Mouse (Mus musculus): ENCODE results near the gene Dgkg. TPM values are rescaled to one million over a fixed set of nuclear protein-coding genes. Genes with fewer than 3 reads are reported as not detected.

Dgkg gene
- polyA plus RNA-seq, 1 experiment from 2014 or later: 1.5 TPM

DNA sequence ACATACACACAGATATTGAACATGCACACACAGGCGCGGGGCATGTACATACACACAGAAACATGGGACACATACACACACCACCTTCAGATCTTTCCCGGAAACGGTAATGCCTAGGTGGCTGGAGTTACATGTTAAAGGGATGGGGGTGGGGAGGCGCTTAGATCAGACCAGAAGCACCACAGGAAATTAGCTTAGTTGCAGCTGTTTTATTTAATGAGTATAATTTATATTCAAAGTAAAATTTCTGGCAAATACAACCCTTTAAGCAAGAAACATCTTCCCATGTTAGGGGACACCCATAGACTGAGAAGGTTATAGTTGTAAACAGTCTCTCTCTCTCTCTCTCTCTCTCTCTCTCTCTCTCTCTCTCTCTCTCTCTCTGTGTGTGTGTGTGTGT is 1.8 kb downstream of the Dgkg start:
- Histone ChIP-seq H3K4me3 (ENCODE audit: low read depth, low read length) (no peak overlapping the region), H3K4me1 (ENCODE audit: control insufficient read depth, low read depth, low read length) (no peaks in the 10 kb centered on the region), H3K9ac (ENCODE audit: low read depth, low read length) (no peak overlapping the region), H3K27ac (ENCODE audit: low read length) (no peak overlapping the region; the same call in 1 of the 2 replicates), H3K9me3 (replicated peaks; ENCODE audit: control insufficient read depth, low read length) (no peaks in the 10 kb centered on the region), H3K27me3 (ENCODE audit: control insufficient read depth, insufficient read depth, low read depth, low read length) (peaks cover 13% of the 10 kb centered on the region), H3K4me2 (ENCODE audit: low read depth, low read length) (no peak overlapping the region), H3K36me3 (ENCODE audit: control insufficient read depth, insufficient read depth) (no peaks in the 10 kb centered on the region)
- no peak for ATAC-seq (ENCODE audit: low read depth)
- WGBS (ENCODE audit: insufficient replicate concordance): 37% methylated on average over 5 of the region's 5 CpGs

DNA sequence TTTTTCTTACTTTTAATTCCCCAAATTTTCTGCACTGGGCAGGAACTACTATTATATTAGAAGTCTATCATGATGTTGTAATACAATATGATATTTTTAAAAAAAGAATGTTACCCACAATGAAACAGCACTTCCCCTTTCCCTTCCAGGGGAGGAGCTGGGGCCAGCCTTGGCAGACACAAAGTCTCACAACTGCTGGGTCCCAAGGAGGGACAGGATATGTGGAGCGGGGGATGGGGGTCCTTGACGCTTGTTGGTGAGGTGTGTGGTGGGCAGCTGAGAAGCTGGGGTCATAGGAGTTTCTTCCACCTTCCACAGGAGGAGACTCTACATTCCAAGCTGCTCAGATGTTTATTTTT is 2.6 kb downstream of the Dgkg start:
- Histone ChIP-seq H3K36me3 (ENCODE audit: control insufficient read depth, insufficient read depth) (no peaks in the 10 kb centered on the region), H3K27me3 (ENCODE audit: control insufficient read depth, insufficient read depth, low read depth, low read length) (peaks cover 13% of the 10 kb centered on the region), H3K27ac (ENCODE audit: low read length) (peak overlapping the region; percentile 34; the same call in 1 of the 2 replicates), H3K4me1 (ENCODE audit: control insufficient read depth, low read depth, low read length) (no peaks in the 10 kb centered on the region), H3K9ac (ENCODE audit: low read depth, low read length) (no peak overlapping the region), H3K4me2 (ENCODE audit: low read depth, low read length) (no peak overlapping the region), H3K9me3 (replicated peaks; ENCODE audit: control insufficient read depth, low read length) (no peaks in the 10 kb centered on the region), H3K4me3 (ENCODE audit: low read depth, low read length) (no peak overlapping the region)
- 9% methylated on average over 2 of the region's 2 CpGs for WGBS (ENCODE audit: insufficient replicate concordance)
- no peak for ATAC-seq (ENCODE audit: low read depth)

DNA sequence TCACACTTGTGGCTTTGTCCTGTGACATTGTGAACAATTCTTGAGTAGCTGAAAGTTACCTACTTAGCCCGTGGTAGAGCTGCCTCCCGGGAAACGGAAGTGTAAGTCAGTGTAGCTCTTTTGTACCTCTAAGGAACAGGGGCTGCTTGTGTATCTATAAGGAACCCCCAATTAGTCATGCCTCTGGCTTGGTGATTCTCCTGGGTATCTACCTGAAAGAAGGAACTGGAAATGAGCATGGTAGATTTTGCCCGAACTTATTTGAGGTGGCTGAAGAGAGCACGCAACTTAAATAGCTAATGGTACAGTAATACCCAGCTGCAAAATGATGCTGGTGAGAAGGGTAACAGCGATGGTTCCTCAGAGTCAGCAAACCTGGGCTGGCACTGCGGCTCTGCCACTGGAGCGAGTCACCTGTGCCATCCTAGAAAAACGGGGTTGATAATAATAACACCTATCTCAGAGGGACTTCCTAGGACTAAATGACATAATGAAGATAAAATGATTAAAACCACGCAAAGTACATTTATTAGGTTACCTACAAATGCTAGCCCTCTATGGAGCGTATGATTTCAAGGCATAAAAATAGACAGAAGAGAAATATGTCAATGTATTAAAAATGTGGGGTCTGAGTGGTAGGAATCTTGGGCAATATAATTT is 3.1 kb downstream of the Dgkg start:
- H3K4me3 ChIP-seq (ENCODE audit: low read depth, low read length): no peak overlapping the region
- H3K4me1 ChIP-seq (ENCODE audit: control insufficient read depth, low read depth, low read length): no peaks in the 10 kb centered on the region
- no peak overlapping the region for H3K9ac ChIP-seq (ENCODE audit: low read depth, low read length)
- WGBS (ENCODE audit: insufficient replicate concordance): 55% methylated on average over 11 of the region's 11 CpGs
- no peak overlapping the region for H3K4me2 ChIP-seq (ENCODE audit: low read depth, low read length)
- H3K9me3 ChIP-seq (replicated peaks; ENCODE audit: control insufficient read depth, low read length): no peaks in the 10 kb centered on the region
- no peaks in the 10 kb centered on the region for H3K36me3 ChIP-seq (ENCODE audit: control insufficient read depth, insufficient read depth)
- ATAC-seq (ENCODE audit: low read depth): no peak
- H3K27me3 ChIP-seq (ENCODE audit: control insufficient read depth, insufficient read depth, low read depth, low read length): peaks cover 13% of the 10 kb centered on the region
- H3K27ac ChIP-seq (ENCODE audit: low read length): no peak overlapping the region

DNA sequence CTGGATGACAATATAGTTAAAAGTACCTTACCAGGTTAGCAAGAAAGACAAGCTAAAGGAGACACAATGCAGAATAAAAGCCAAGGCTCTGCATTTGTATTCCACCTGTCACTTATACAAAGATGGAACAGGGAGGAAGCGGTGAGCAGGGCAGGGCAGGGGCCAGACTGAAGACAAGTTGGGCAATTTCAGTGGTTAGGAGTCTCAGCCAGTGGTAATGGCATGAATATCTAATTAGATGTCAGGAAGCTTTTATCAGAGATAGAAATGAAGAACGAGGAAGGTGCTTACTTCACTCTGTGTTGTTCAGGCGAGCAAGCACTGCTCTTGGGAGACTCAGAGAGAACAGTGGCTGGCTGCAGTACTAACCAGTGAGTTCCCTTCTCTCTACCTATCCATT is 5.8 kb downstream of the Dgkg start:
- H3K4me1 ChIP-seq (ENCODE audit: control insufficient read depth, low read depth, low read length): no peaks in the 10 kb centered on the region
- no peak for ATAC-seq (ENCODE audit: low read depth)
- WGBS (ENCODE audit: insufficient replicate concordance): 29% methylated on average over 3 of the region's 3 CpGs
- no peaks in the 10 kb centered on the region for H3K36me3 ChIP-seq (ENCODE audit: control insufficient read depth, insufficient read depth)
- H3K27ac ChIP-seq (ENCODE audit: low read length): no peak overlapping the region
- H3K4me3 ChIP-seq (ENCODE audit: low read depth, low read length): no peak overlapping the region
- no peak overlapping the region for H3K9ac ChIP-seq (ENCODE audit: low read depth, low read length)
- H3K27me3 ChIP-seq (ENCODE audit: control insufficient read depth, insufficient read depth, low read depth, low read length): peaks cover 2% of the 10 kb centered on the region; the same call in 1 of the 2 replicates
- no peak overlapping the region for H3K4me2 ChIP-seq (ENCODE audit: low read depth, low read length)
- no peaks in the 10 kb centered on the region for H3K9me3 ChIP-seq (replicated peaks; ENCODE audit: control insufficient read depth, low read length)

DNA sequence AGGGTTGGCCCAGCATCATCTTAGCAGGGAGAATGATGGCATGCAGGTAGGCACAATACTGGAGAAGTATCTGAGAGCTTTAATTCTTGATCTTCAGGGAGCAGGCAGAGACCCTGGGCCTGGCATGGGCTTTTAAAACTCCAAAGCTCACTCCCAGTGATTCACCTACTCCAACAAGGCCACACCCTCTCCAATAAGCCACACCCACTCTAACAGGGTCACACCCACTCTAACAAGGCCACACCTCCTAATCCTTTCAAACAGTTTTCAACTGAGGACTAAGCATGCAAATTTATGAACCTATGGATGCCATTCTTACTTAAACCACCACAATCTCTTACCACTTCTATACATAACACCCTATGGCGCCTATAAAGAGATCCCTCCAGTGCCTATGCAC is 11.8 kb downstream of the Dgkg start:
- 61% methylated on average over 1 of the region's 1 CpGs for WGBS (ENCODE audit: insufficient replicate concordance)
- no peak overlapping the region for H3K27ac ChIP-seq (ENCODE audit: low read length)
- no peak overlapping the region for H3K4me3 ChIP-seq (ENCODE audit: low read depth, low read length)
- ATAC-seq (ENCODE audit: low read depth): no peak
- no peaks in the 10 kb centered on the region for H3K9me3 ChIP-seq (replicated peaks; ENCODE audit: control insufficient read depth, low read length)
- H3K9ac ChIP-seq (ENCODE audit: low read depth, low read length): no peak overlapping the region
- no peaks in the 10 kb centered on the region for H3K27me3 ChIP-seq (ENCODE audit: control insufficient read depth, insufficient read depth, low read depth, low read length)
- H3K4me2 ChIP-seq (ENCODE audit: low read depth, low read length): no peak overlapping the region
- H3K4me1 ChIP-seq (ENCODE audit: control insufficient read depth, low read depth, low read length): no peaks in the 10 kb centered on the region
- no peaks in the 10 kb centered on the region for H3K36me3 ChIP-seq (ENCODE audit: control insufficient read depth, insufficient read depth)

DNA sequence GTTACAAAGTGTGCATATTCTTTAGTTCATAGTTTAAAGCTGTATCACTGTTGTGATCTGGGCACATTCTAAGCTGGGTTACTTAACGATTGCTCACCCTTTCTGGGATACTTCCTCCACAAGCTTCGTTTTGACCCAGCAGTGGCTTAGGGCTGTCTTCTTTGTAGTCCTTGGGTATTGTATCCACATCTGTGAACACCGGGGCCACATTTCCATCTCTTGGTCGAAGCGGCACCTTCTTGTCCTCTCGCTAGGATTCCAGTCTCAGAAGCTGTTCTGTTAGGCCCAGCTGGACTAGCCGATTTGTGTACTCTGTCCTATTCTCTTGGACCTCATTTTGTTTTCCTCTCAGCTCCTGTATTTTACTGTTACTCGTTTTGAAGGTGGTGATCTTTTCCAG is 13.6 kb downstream of the Dgkg start:
- Histone ChIP-seq H3K4me3 (ENCODE audit: low read depth, low read length) (no peak overlapping the region), H3K4me2 (ENCODE audit: low read depth, low read length) (no peak overlapping the region), H3K36me3 (ENCODE audit: control insufficient read depth, insufficient read depth) (no peaks in the 10 kb centered on the region), H3K9ac (ENCODE audit: low read depth, low read length) (no peak overlapping the region), H3K27ac (ENCODE audit: low read length) (no peak overlapping the region), H3K9me3 (replicated peaks; ENCODE audit: control insufficient read depth, low read length) (no peaks in the 10 kb centered on the region), H3K27me3 (ENCODE audit: control insufficient read depth, insufficient read depth, low read depth, low read length) (no peaks in the 10 kb centered on the region), H3K4me1 (ENCODE audit: control insufficient read depth, low read depth, low read length) (no peaks in the 10 kb centered on the region)
- WGBS (ENCODE audit: insufficient replicate concordance): 54% methylated on average over 8 of the region's 8 CpGs
- no peak for ATAC-seq (ENCODE audit: low read depth)

DNA sequence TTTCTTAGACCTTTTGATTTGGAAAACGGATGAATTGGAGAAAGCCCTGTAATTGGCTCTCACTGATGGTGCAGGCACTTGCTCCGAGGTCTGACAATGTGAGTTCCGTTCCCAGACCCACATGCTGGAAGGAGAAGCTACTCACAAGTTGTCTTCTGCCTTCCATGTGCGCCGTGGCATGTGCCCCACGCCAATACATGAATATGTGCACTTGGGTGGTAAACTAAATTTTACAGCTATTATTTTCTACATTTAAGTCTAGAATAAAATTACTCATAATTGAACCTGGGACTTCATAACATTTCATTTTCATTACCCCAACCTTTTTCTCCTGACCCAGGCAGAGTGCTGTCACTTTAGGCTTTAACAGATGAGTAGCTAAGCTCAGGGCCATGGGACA is 14.1 kb downstream of the Dgkg start:
- Histone ChIP-seq H3K4me3 (ENCODE audit: low read depth, low read length) (no peak overlapping the region), H3K36me3 (ENCODE audit: control insufficient read depth, insufficient read depth) (no peaks in the 10 kb centered on the region), H3K9ac (ENCODE audit: low read depth, low read length) (no peak overlapping the region), H3K27me3 (ENCODE audit: control insufficient read depth, insufficient read depth, low read depth, low read length) (no peaks in the 10 kb centered on the region), H3K4me1 (ENCODE audit: control insufficient read depth, low read depth, low read length) (no peaks in the 10 kb centered on the region), H3K9me3 (replicated peaks; ENCODE audit: control insufficient read depth, low read length) (no peaks in the 10 kb centered on the region), H3K27ac (ENCODE audit: low read length) (no peak overlapping the region), H3K4me2 (ENCODE audit: low read depth, low read length) (no peak overlapping the region)
- WGBS (ENCODE audit: insufficient replicate concordance): 63% methylated on average over 6 of the region's 6 CpGs
- ATAC-seq (ENCODE audit: low read depth): no peak

DNA sequence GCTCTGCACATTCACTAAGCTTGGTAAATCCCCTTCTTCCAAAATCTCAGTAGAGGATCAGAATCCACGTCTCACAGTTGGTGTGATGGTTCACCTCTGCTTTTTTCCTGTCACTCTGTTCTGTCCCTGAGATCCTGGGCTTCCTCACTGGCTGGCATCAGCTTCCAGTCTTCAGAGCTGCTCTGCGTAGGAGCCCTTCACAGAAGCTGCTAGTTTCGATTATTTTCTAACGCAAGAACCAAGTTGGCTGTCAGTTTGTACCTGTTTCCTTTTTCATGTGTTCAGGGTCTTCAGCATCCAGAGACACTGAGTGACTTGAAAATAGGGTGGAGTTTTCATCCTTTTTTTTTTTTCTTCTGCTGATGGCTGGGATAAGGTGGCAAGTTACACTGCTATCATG is 15.0 kb downstream of the Dgkg start:
- H3K36me3 ChIP-seq (ENCODE audit: control insufficient read depth, insufficient read depth): no peaks in the 10 kb centered on the region
- H3K4me2 ChIP-seq (ENCODE audit: low read depth, low read length): no peak overlapping the region
- H3K4me1 ChIP-seq (ENCODE audit: control insufficient read depth, low read depth, low read length): no peaks in the 10 kb centered on the region
- H3K9ac ChIP-seq (ENCODE audit: low read depth, low read length): no peak overlapping the region
- no peaks in the 10 kb centered on the region for H3K9me3 ChIP-seq (replicated peaks; ENCODE audit: control insufficient read depth, low read length)
- H3K27ac ChIP-seq (ENCODE audit: low read length): no peak overlapping the region
- H3K4me3 ChIP-seq (ENCODE audit: low read depth, low read length): no peak overlapping the region
- ATAC-seq (ENCODE audit: low read depth): no peak
- H3K27me3 ChIP-seq (ENCODE audit: control insufficient read depth, insufficient read depth, low read depth, low read length): no peaks in the 10 kb centered on the region
- WGBS (ENCODE audit: insufficient replicate concordance): 62% methylated on average over 4 of the region's 4 CpGs

DNA sequence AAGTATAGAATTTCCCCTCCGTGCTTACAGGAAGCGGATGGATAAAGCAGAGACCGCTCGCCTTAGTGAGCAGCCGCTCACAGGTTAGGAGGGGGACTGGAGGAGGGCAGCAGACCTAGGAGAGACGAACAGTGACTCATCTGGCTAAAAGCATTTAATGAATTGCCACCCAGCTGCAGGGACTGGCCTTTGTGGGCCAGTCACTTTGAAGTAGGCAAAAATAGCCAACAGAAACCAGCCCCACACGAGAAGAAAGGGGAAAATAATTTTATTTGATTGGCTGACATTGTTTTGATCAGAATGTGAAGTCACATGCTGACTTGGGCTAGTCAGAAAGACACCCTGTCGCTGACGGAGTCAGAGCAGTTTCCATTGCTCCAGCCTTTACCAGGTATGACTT is 15.4 kb downstream of the Dgkg start:
- no peaks in the 10 kb centered on the region for H3K36me3 ChIP-seq (ENCODE audit: control insufficient read depth, insufficient read depth)
- no peaks in the 10 kb centered on the region for H3K9me3 ChIP-seq (replicated peaks; ENCODE audit: control insufficient read depth, low read length)
- no peak overlapping the region for H3K27ac ChIP-seq (ENCODE audit: low read length)
- H3K9ac ChIP-seq (ENCODE audit: low read depth, low read length): no peak overlapping the region
- no peak for ATAC-seq (ENCODE audit: low read depth)
- WGBS (ENCODE audit: insufficient replicate concordance): 38% methylated on average over 9 of the region's 9 CpGs
- no peak overlapping the region for H3K4me2 ChIP-seq (ENCODE audit: low read depth, low read length)
- H3K27me3 ChIP-seq (ENCODE audit: control insufficient read depth, insufficient read depth, low read depth, low read length): no peaks in the 10 kb centered on the region
- H3K4me1 ChIP-seq (ENCODE audit: control insufficient read depth, low read depth, low read length): no peaks in the 10 kb centered on the region
- H3K4me3 ChIP-seq (ENCODE audit: low read depth, low read length): no peak overlapping the region
